Comparison of ENCODE assay signal across 14 mouse cellular contexts in genomic region chr17:7665686-7666085, GRCm38 (mm10).
"Had no signal": no experiment of that assay in that cellular context is flagged by ENCODE, and none has a peak within 500 bp of the region (broad histone marks: within the 10 kb centered on the region; RNA-seq: fewer than 3 reads in every experiment).

No protein-coding gene starts in this region.

- H3K27me3 ChIP-seq: limb, embryonic 15.5 days; liver, embryonic 13.5 days; neural tube, embryonic 12.5 days had no signal

- H3K9me3 ChIP-seq: limb, embryonic 15.5 days; liver, embryonic 13.5 days; midbrain, embryonic 10.5 days; neural tube, embryonic 12.5 days had no signal

- H3K27ac ChIP-seq: liver, embryonic 13.5 days; midbrain, embryonic 10.5 days; neural tube, embryonic 12.5 days had no signal

- H3K4me1 ChIP-seq: liver, embryonic 13.5 days; midbrain, embryonic 10.5 days had no signal

- H3K9ac ChIP-seq: limb, embryonic 15.5 days; liver, embryonic 13.5 days; liver, postnatal 0 days; neural tube, embryonic 12.5 days had no signal

- H3K4me3 ChIP-seq: limb, embryonic 15.5 days; liver, embryonic 13.5 days; midbrain, embryonic 10.5 days; myocyte; neural tube, embryonic 12.5 days had no signal

- ATAC-seq: liver, postnatal 0 days; lung, postnatal 0 days had no signal

- H3K4me2 ChIP-seq: limb, embryonic 15.5 days; liver, embryonic 13.5 days; neural tube, embryonic 12.5 days had no signal

- DNase-seq: kidney, adult 2 months; kidney, postnatal 25 days; layer of hippocampus, postnatal 36 days; liver, embryonic 13.5 days; liver, postnatal 0 days; lung, postnatal 36 days; midbrain, embryonic 14.5 days; thymus, adult 18-20 months; thymus, postnatal 14 days had no signal

- H3K36me3 ChIP-seq: limb, embryonic 15.5 days; liver, embryonic 13.5 days; midbrain, embryonic 10.5 days; neural tube, embryonic 12.5 days had no signal
